In genomic region chr8:83996567-83997505, GRCm38 (mm10) we compare ENCODE assay signal across 8 mouse cellular contexts. TPM values are rescaled to one million over a fixed set of nuclear protein-coding genes. Genes with fewer than 3 reads are reported as not detected.
DNase-seq lines count a peak whose midpoint lies in the region; ATAC-seq lines count a peak whose summit lies in the region.

No protein-coding gene starts in this region.

- peak overlapping the region; percentile 80 for H3K4me3 ChIP-seq in embryonic facial prominence, embryonic 15.5 days (replicated peaks)
- peak overlapping the region; percentile 82 for H3K4me3 ChIP-seq in heart, embryonic 10.5 days
- H3K4me3 ChIP-seq in kidney, embryonic 14.5 days (ENCODE audit: low read length) = peak overlapping the region; percentile 81
- H3K4me3 ChIP-seq in liver, embryonic 12.5 days = peak overlapping the region; percentile 89

- peak; percentile 90 for ATAC-seq in embryonic facial prominence, embryonic 15.5 days (ENCODE audit: insufficient number of reproducible peaks, low FRiP score, low TSS enrichment, low read depth)
- ATAC-seq in kidney, embryonic 14.5 days (ENCODE audit: low FRiP score, low TSS enrichment) = peak; percentile 85
- peak; percentile 85 for ATAC-seq in liver, embryonic 12.5 days

- under 1% methylated on average over 45 of the region's 103 CpGs for WGBS in embryonic facial prominence, embryonic 15.5 days
- under 1% methylated on average over 50 of the region's 103 CpGs for WGBS in heart, embryonic 10.5 days
- under 1% methylated on average over 42 of the region's 103 CpGs for WGBS in kidney, embryonic 14.5 days
- 2% methylated on average over 58 of the region's 103 CpGs for WGBS in liver, embryonic 12.5 days (ENCODE audit: insufficient replicate concordance)

- H3K4me2 ChIP-seq in embryonic facial prominence, embryonic 15.5 days (replicated peaks) = peak overlapping the region; percentile 90
- H3K4me2 ChIP-seq in kidney, embryonic 14.5 days (replicated peaks; ENCODE audit: low read depth, low read length) = peak overlapping the region; percentile 70
- H3K4me2 ChIP-seq in liver, embryonic 12.5 days = peak overlapping the region; percentile 97

- no peaks in the 10 kb centered on the region for H3K27me3 ChIP-seq in embryonic facial prominence, embryonic 15.5 days
- H3K27me3 ChIP-seq in heart, embryonic 10.5 days (ENCODE audit: insufficient read depth, poor library complexity, severe bottlenecking) = peaks cover 27% of the 10 kb centered on the region
- no peaks in the 10 kb centered on the region; the same call in 1 of the 2 replicates for H3K27me3 ChIP-seq in kidney, embryonic 14.5 days (ENCODE audit: control insufficient read depth, insufficient read depth, low read length)
- H3K27me3 ChIP-seq in liver, embryonic 12.5 days (replicated peaks) = no peaks in the 10 kb centered on the region

- no peaks in the 10 kb centered on the region for H3K9me3 ChIP-seq in embryonic facial prominence, embryonic 15.5 days (replicated peaks)
- no peaks in the 10 kb centered on the region for H3K9me3 ChIP-seq in heart, embryonic 10.5 days
- H3K9me3 ChIP-seq in kidney, embryonic 14.5 days (ENCODE audit: control insufficient read depth, low read length) = no peaks in the 10 kb centered on the region
- no peaks in the 10 kb centered on the region for H3K9me3 ChIP-seq in liver, embryonic 12.5 days (replicated peaks)

- H3K9ac ChIP-seq in embryonic facial prominence, embryonic 15.5 days = peak overlapping the region; percentile 78
- H3K9ac ChIP-seq in kidney, embryonic 14.5 days (ENCODE audit: low read depth, low read length) = peak overlapping the region; percentile 92
- H3K9ac ChIP-seq in liver, embryonic 12.5 days = peak overlapping the region; percentile 94

- DNase-seq in CD4-positive helper T cell, adult 2 months (ENCODE audit: low read depth, low spot score) = peak; percentile 87
- peak; percentile 96 for DNase-seq in brain, adult 2 months (ENCODE audit: low read depth, low spot score)
- DNase-seq in heart, embryonic 10.5 days (ENCODE audit: low spot score) = peak; percentile 94
- DNase-seq in naive thymus-derived CD4-positive, alpha-beta T cell, adult 2 months (ENCODE audit: low read depth) = peak; percentile 83
- DNase-seq in spleen, postnatal 4 days (ENCODE audit: low spot score in 2 of 2) = peak; percentile 82 to 89

- peaks cover 44% of the 10 kb centered on the region for H3K36me3 ChIP-seq in embryonic facial prominence, embryonic 15.5 days
- H3K36me3 ChIP-seq in heart, embryonic 10.5 days = peaks cover 63% of the 10 kb centered on the region
- peaks cover 34% of the 10 kb centered on the region for H3K36me3 ChIP-seq in kidney, embryonic 14.5 days (ENCODE audit: control insufficient read depth, insufficient read depth, low read length)
- peaks cover 54% of the 10 kb centered on the region for H3K36me3 ChIP-seq in liver, embryonic 12.5 days

- H3K27ac ChIP-seq in embryonic facial prominence, embryonic 15.5 days (replicated peaks) = peak overlapping the region; percentile 98
- H3K27ac ChIP-seq in heart, embryonic 10.5 days = peak overlapping the region; percentile 95
- H3K27ac ChIP-seq in kidney, embryonic 14.5 days (ENCODE audit: low read depth, low read length) = peak overlapping the region; percentile 96
- H3K27ac ChIP-seq in liver, embryonic 12.5 days = peak overlapping the region; percentile 95

- H3K4me1 ChIP-seq in embryonic facial prominence, embryonic 15.5 days = peaks cover 30% of the 10 kb centered on the region
- peaks cover 34% of the 10 kb centered on the region for H3K4me1 ChIP-seq in heart, embryonic 10.5 days
- H3K4me1 ChIP-seq in kidney, embryonic 14.5 days (ENCODE audit: control insufficient read depth, insufficient read depth, low read length) = peaks cover 20% of the 10 kb centered on the region
- H3K4me1 ChIP-seq in liver, embryonic 12.5 days = peaks cover 62% of the 10 kb centered on the region

RNA-seq across cellular contexts. Expression of gene Samd1, which starts 0.6 kb away (rescaled TPM):
- 10.3 and 13.2 TPM in 2 replicates for polyA plus RNA-seq in embryonic facial prominence, embryonic 15.5 days (2015; fragmentation: Nextera tagmentation; extraction: Ambion mirVana)
- polyA plus RNA-seq in heart, embryonic 10.5 days (2016; fragmentation: Nextera tagmentation; extraction: Ambion mirVana) = 5.0 and 10.7 TPM in 2 replicates
- polyA plus RNA-seq in kidney, embryonic 14.5 days (2014; fragmentation: Nextera tagmentation; extraction: Ambion mirVana) = 17.9 and 31.9 TPM in 2 replicates
- 8.5 and 8.7 TPM in 2 replicates for polyA plus RNA-seq in liver, embryonic 12.5 days (2016; fragmentation: Nextera tagmentation; extraction: Ambion mirVana)

RNA-seq across cellular contexts. Expression of gene 1700067K01Rik, which starts 4.5 kb away (rescaled TPM):
- 1.2 and 1.8 TPM in 2 replicates for polyA plus RNA-seq in embryonic facial prominence, embryonic 15.5 days (2015; fragmentation: Nextera tagmentation; extraction: Ambion mirVana)
- 0.27 and 0.95 TPM in 2 replicates for polyA plus RNA-seq in heart, embryonic 10.5 days (2016; fragmentation: Nextera tagmentation; extraction: Ambion mirVana)
- 1.2 TPM in 2 replicates for polyA plus RNA-seq in kidney, embryonic 14.5 days (2014; fragmentation: Nextera tagmentation; extraction: Ambion mirVana)
- polyA plus RNA-seq in liver, embryonic 12.5 days (2016; fragmentation: Nextera tagmentation; extraction: Ambion mirVana) = 0.41 and 0.63 TPM in 2 replicates

RNA-seq across cellular contexts. Expression of gene 2210011C24Rik, which starts 15.1 kb away (rescaled TPM):
- 0.88 and 1.5 TPM in 2 replicates for polyA plus RNA-seq in embryonic facial prominence, embryonic 15.5 days (2015; fragmentation: Nextera tagmentation; extraction: Ambion mirVana)
- 0.30 and 0.80 TPM in 2 replicates for polyA plus RNA-seq in heart, embryonic 10.5 days (2016; fragmentation: Nextera tagmentation; extraction: Ambion mirVana)
- 3.6 and 5.7 TPM in 2 replicates for polyA plus RNA-seq in kidney, embryonic 14.5 days (2014; fragmentation: Nextera tagmentation; extraction: Ambion mirVana)
- not detected in 2 replicates for polyA plus RNA-seq in liver, embryonic 12.5 days (2016; fragmentation: Nextera tagmentation; extraction: Ambion mirVana)

RNA-seq across cellular contexts. Expression of gene Prkaca, which starts 24.0 kb away (rescaled TPM):
- 199 and 217 TPM in 2 replicates for polyA plus RNA-seq in embryonic facial prominence, embryonic 15.5 days (2015; fragmentation: Nextera tagmentation; extraction: Ambion mirVana)
- polyA plus RNA-seq in heart, embryonic 10.5 days (2016; fragmentation: Nextera tagmentation; extraction: Ambion mirVana) = 157 and 160 TPM in 2 replicates
- 123 and 124 TPM in 2 replicates for polyA plus RNA-seq in kidney, embryonic 14.5 days (2014; fragmentation: Nextera tagmentation; extraction: Ambion mirVana)
- polyA plus RNA-seq in liver, embryonic 12.5 days (2016; fragmentation: Nextera tagmentation; extraction: Ambion mirVana) = 81.1 and 82.0 TPM in 2 replicates

RNA-seq across cellular contexts. Expression of gene Palm3, which starts 24.4 kb away (rescaled TPM):
- 6.5 and 8.6 TPM in 2 replicates for polyA plus RNA-seq in embryonic facial prominence, embryonic 15.5 days (2015; fragmentation: Nextera tagmentation; extraction: Ambion mirVana)
- 4.9 and 7.4 TPM in 2 replicates for polyA plus RNA-seq in heart, embryonic 10.5 days (2016; fragmentation: Nextera tagmentation; extraction: Ambion mirVana)
- polyA plus RNA-seq in kidney, embryonic 14.5 days (2014; fragmentation: Nextera tagmentation; extraction: Ambion mirVana) = 5.9 and 7.4 TPM in 2 replicates
- polyA plus RNA-seq in liver, embryonic 12.5 days (2016; fragmentation: Nextera tagmentation; extraction: Ambion mirVana) = 0.36 and 0.66 TPM in 2 replicates

Comparison
In these comparisons a context has a peak if more than half of its experiments do, and no peak if none do; other contexts are left out.
1. Peak in every context shown above with its lines: DNase-seq, ATAC-seq, H3K4me3 ChIP-seq and H3K27ac ChIP-seq.